Mouse (Mus musculus) stomach, postnatal 0 days (tissue): ENCODE measurements around the gene Pola2. TPM values are rescaled to one million over a fixed set of nuclear protein-coding genes. Genes with fewer than 3 reads are reported as not detected.

ENCODE experiments used
- ATAC-seq: fragments of 200-750 bp; cut with Nextera tagmentation; 2 replicates; pipeline ENCODE4 v1.8.0; 2017; ENCODE audit not compliant: low FRiP score, low TSS enrichment
- DNase-seq: peaks from one replicate; pipeline ENCODE4 v3.0.0-alpha.2; 2016; ENCODE audit warnings: low spot score
- H3K27ac ChIP-seq: fragments of 300-500 bp; sonication (generic); replicated peaks from 2 replicates; pipeline ENCODE4 v1.5.1; 2014; ENCODE audit warnings: mild to moderate bottlenecking, control low read depth
- H3K27me3 ChIP-seq: fragments of 300-500 bp; sonication (generic); 2 replicates; pipeline ENCODE4 v1.6.1; 2014; ENCODE audit warnings: low read length; ENCODE audit not compliant: control insufficient read depth, insufficient read depth
- H3K36me3 ChIP-seq: fragments of 300-500 bp; sonication (generic); 2 replicates; pipeline ENCODE4 v1.6.1; 2014; ENCODE audit warnings: low read length, mixed read lengths; ENCODE audit not compliant: control insufficient read depth, insufficient read depth
- H3K4me1 ChIP-seq: fragments of 300-500 bp; sonication (generic); replicated peaks from 2 replicates; pipeline ENCODE4 v1.6.1; 2014; ENCODE audit warnings: antibody characterized with exemption; ENCODE audit not compliant: control insufficient read depth, insufficient read depth
- H3K4me2 ChIP-seq: fragments of 300-500 bp; sonication (generic); replicated peaks from 2 replicates; pipeline ENCODE4 v1.6.1; 2014; ENCODE audit warnings: low read depth, mild to moderate bottlenecking, control low read depth, moderate library complexity
- H3K4me3 ChIP-seq: fragments of 300-500 bp; sonication (generic); 2 replicates; pipeline ENCODE4 v1.5.1; 2014; ENCODE audit warnings: low read depth, low read length, control low read depth
- H3K9ac ChIP-seq: fragments of 300-500 bp; sonication (generic); 2 replicates; pipeline ENCODE4 v1.6.1; 2014; ENCODE audit warnings: mild to moderate bottlenecking, low read length, control low read depth, mixed read lengths
- H3K9me3 ChIP-seq: fragments of 300-500 bp; sonication (generic); 2 replicates; pipeline ENCODE4 v1.6.1; 2016; ENCODE audit warnings: low read length; ENCODE audit not compliant: control insufficient read depth
- CTCF ChIP-seq: IDR thresholded peaks from 2 replicates; pipeline ENCODE4 v1.5.1; 2016; ENCODE audit warnings: antibody characterized with exemption, low read depth, mild to moderate bottlenecking, moderate library complexity
- EP300 ChIP-seq: optimal IDR thresholded peaks from 2 replicates; pipeline ENCODE3; 2016; ENCODE audit warnings: antibody characterized with exemption
- WGBS: fragments of 180-500 bp; shearing (Covaris S2); extraction: QIAGEN DNeasy Blood & Tissue Kit; methylation state at CpG from one replicate; pipeline ENCODE4 v1.1.7; 2014; 5-methylcytosine and 5-hydroxymethylcytosine counted together
- polyA plus RNA-seq: library from polyadenylated mRNA; unstranded; fragments of >200 nt; fragmentation: Nextera tagmentation; extraction: Ambion mirVana; gene quantifications from 2 replicates; pipeline ENCODE4 v1.2.1, GENCODE M21; 2015

Gene Pola2
- polyA plus RNA-seq, 1 experiment from 2014 or later: 21.2 TPM

- Histone ChIP-seq H3K27ac (no peak overlapping the region), H3K4me2 (no peak overlapping the region), H3K36me3 (peaks cover 5% of the 10 kb centered on the region), H3K9ac (no peak overlapping the region), H3K4me3 (no peak overlapping the region), H3K4me1 (no peaks in the 10 kb centered on the region), H3K27me3 (no peaks in the 10 kb centered on the region), H3K9me3 (no peaks in the 10 kb centered on the region)
- ATAC-seq (no peak), DNase-seq (no peak)
- TF ChIP-seq CTCF (peak; percentile 30; the same call in 1 of the 2 replicates), EP300 (no peak)
- WGBS: 84% methylated on average over 3 of the region's 3 CpGs
Observed at GRCm38 (mm10) chr19:5998180-5998579, 34.2 kb upstream of the Pola2 start.

DNA sequence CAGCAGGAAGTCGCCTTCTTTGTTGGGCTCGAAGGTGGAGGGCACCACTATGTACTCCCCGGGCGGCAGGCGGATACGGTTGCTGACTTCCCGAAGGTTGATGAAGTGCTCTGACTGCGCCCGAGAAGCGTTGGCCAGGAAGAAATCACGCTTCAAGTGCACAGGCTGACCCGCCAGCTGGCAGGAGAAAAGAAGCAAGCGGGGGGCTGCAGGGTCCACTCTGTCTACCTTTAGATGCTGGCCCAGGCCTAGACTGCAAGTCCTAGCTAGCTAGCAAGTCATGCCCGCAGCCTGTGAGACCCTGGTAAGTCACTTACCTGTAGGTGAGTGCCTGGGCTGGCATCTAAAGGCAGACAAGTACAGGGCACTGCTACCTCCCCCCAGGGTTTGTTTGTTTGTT is 30.7 kb upstream of the Pola2 start:
- H3K4me1 ChIP-seq: no peaks in the 10 kb centered on the region
- no peak overlapping the region for H3K9ac ChIP-seq
- no peaks in the 10 kb centered on the region for H3K9me3 ChIP-seq
- no peak for DNase-seq
- no peak overlapping the region for H3K4me2 ChIP-seq
- no peaks in the 10 kb centered on the region for H3K27me3 ChIP-seq
- WGBS: 87% methylated on average over 14 of the region's 14 CpGs
- ATAC-seq: no peak
- H3K4me3 ChIP-seq: no peak overlapping the region
- TF ChIP-seq EP300 (no peak), CTCF (no peak)
- no peak overlapping the region for H3K27ac ChIP-seq
- peaks cover 10% of the 10 kb centered on the region for H3K36me3 ChIP-seq

DNA sequence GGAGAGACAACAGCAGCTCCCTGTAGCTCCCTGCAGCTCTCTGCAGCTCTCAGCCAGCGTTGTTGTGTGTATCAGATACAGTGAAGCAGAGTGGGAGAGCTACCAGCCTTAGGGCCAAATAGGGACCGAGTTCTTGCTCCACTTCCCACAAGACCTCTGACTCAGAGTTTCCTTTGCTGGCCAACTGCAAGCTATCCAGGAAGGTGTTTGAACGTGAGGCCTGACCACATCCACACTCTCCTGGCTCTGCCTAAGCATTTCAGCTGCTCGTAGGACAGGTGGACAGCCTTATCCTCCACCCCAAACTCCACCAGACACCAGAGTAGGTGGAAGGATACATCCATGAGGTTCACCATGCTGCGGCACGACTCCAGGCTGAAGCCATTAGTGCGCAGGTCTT is 28.0 kb upstream of the Pola2 start:
- H3K9ac ChIP-seq: no peak overlapping the region
- no peak overlapping the region for H3K4me2 ChIP-seq
- H3K36me3 ChIP-seq: peaks cover 10% of the 10 kb centered on the region
- 0 out of 2 replicates have a peak overlapping the region, but pooled peaks have one; percentile 36 for H3K27ac ChIP-seq
- H3K4me1 ChIP-seq: peaks cover 2% of the 10 kb centered on the region; the same call in 1 of the 2 replicates
- no peak overlapping the region for H3K4me3 ChIP-seq
- no peak for TF ChIP-seq CTCF
- DNase-seq (no peak), ATAC-seq (no peak)
- no peaks in the 10 kb centered on the region for H3K9me3 ChIP-seq
- H3K27me3 ChIP-seq: no peaks in the 10 kb centered on the region
- 78% methylated on average over 7 of the region's 7 CpGs for WGBS

- TF ChIP-seq EP300 (no peak), CTCF (no peak)
- WGBS: 80% methylated on average over 7 of the region's 7 CpGs
- ATAC-seq: no peak
Observed at GRCm38 (mm10) chr19:5991467-5991866, 27.5 kb upstream of the Pola2 start.

DNA sequence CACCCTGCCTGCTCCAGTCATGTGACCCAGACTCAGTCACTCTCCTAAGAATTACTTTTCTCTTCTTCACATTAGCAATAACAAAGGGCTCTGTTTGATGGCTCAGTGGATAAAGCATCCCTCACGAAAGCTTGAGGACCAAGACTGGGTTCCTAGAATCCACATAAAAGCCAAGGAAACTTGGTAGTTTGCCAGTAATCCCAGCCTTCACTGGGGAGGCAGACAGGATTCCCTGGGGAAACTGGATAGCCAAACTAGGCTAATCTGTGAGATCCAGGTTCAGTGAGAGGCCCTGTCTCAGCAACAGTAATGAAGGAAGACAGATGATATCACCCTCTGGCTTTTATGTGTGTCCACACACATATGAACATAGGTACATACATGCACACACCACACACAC is 26.9 kb upstream of the Pola2 start:
- Histone ChIP-seq H3K36me3 (peaks cover 10% of the 10 kb centered on the region), H3K9ac (no peak overlapping the region), H3K4me1 (peaks cover 2% of the 10 kb centered on the region; the same call in 1 of the 2 replicates), H3K4me2 (no peak overlapping the region), H3K9me3 (no peaks in the 10 kb centered on the region), H3K27ac (no peak overlapping the region; the same call in 1 of the 2 replicates), H3K27me3 (no peaks in the 10 kb centered on the region), H3K4me3 (no peak overlapping the region)
- no peak for ATAC-seq
- 33% methylated on average over 1 of the region's 1 CpGs for WGBS
- no peak for DNase-seq
- no peak for TF ChIP-seq EP300
- TF ChIP-seq CTCF: no peak

More at GRCm38 (mm10) chr19:5991467-5991866, 27.5 kb upstream of the Pola2 start:
- Histone ChIP-seq H3K4me3 (no peak overlapping the region), H3K4me2 (no peak overlapping the region), H3K9me3 (no peaks in the 10 kb centered on the region), H3K9ac (no peak overlapping the region), H3K36me3 (peaks cover 10% of the 10 kb centered on the region), H3K4me1 (peaks cover 2% of the 10 kb centered on the region; the same call in 1 of the 2 replicates), H3K27ac (peak overlapping the region; percentile 49; the same call in 1 of the 2 replicates), H3K27me3 (no peaks in the 10 kb centered on the region)
- DNase-seq: no peak

DNA sequence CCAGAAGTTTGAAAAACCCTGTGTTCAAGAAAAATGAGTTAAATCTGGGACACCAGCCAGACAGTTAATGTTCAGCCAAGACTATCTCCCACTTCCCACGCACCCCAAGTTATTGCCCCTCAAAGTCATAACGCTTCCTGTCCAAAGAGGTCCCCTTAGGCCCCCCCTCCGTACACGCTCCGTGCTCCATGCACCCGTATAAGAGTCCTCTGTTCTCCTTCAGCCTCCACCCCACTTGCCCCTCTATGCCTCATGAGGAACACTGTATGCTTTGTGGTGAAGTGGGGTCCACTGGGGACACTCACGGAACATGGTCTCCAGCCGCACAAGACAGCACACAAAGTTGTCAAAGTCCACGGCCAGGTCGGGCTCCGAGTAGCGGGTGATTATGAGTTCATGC is 26.0 kb upstream of the Pola2 start:
- no peaks in the 10 kb centered on the region for H3K27me3 ChIP-seq
- peaks cover 2% of the 10 kb centered on the region; the same call in 1 of the 2 replicates for H3K4me1 ChIP-seq
- H3K9me3 ChIP-seq: no peaks in the 10 kb centered on the region
- H3K27ac ChIP-seq: no peak overlapping the region; the same call in 1 of the 2 replicates
- 66% methylated on average over 12 of the region's 12 CpGs for WGBS
- DNase-seq: no peak
- no peak overlapping the region for H3K4me2 ChIP-seq
- no peak overlapping the region for H3K9ac ChIP-seq
- H3K36me3 ChIP-seq: peaks cover 10% of the 10 kb centered on the region
- no peak for TF ChIP-seq EP300
- TF ChIP-seq CTCF: no peak
- no peak for ATAC-seq
- H3K4me3 ChIP-seq: no peak overlapping the region
